In genomic region chr6:122599054-122599737, GRCm38 (mm10) we compare ENCODE assay signal across 31 mouse cellular contexts. TPM values are rescaled to one million over a fixed set of nuclear protein-coding genes. Genes with fewer than 3 reads are reported as not detected.
DNase-seq lines count a peak whose midpoint lies in the region; TF ChIP-seq lines count a peak whose summit lies in the region.
"Had no signal": no experiment of that assay in that cellular context is flagged by ENCODE, and none has a peak within 500 bp of the region (broad histone marks: within the 10 kb centered on the region; RNA-seq: fewer than 3 reads in every experiment).

No protein-coding gene starts in this region.

- peaks cover 3% of the 10 kb centered on the region; the same call in 1 of the 2 replicates for H3K4me1 ChIP-seq in heart, adult 2 months (ENCODE audit: control insufficient read depth, insufficient read depth, low read length)
- H3K4me1 ChIP-seq: heart, embryonic 12.5 days; hindbrain, embryonic 12.5 days; limb, embryonic 10.5 days had no signal

- 88% methylated on average over 9 of the region's 9 CpGs for WGBS in heart, adult 2 months

- TF ChIP-seq EP300 in heart, adult 2 months (IDR thresholded peaks at IDR 0.05; ENCODE audit: insufficient read depth, low read depth, low read length), result no peak

- TF ChIP-seq POLR2A in heart, adult 2 months (IDR thresholded peaks at IDR 0.05; ENCODE audit: insufficient read depth, low read depth, low read length), result no peak

- no peaks in the 10 kb centered on the region for H3K27me3 ChIP-seq in heart, adult 2 months (ENCODE audit: control insufficient read depth, insufficient read depth, low read length)
- H3K27me3 ChIP-seq: heart, embryonic 12.5 days; hindbrain, embryonic 12.5 days; midbrain, embryonic 15.5 days; neural tube, embryonic 13.5 days had no signal

- no peaks in the 10 kb centered on the region for H3K79me2 ChIP-seq in heart, adult 2 months (replicated peaks; ENCODE audit: control insufficient read depth, insufficient read depth, low read length)

- no peak for TF ChIP-seq CTCF in heart, adult 2 months (IDR thresholded peaks at IDR 0.05)

- no peak overlapping the region; the same call in 1 of the 2 replicates for H3K9ac ChIP-seq in heart, adult 2 months (ENCODE audit: low read depth, low read length)
- H3K9ac ChIP-seq: forebrain, postnatal 0 days; heart, embryonic 12.5 days; hindbrain, embryonic 12.5 days; midbrain, embryonic 15.5 days; neural tube, embryonic 13.5 days had no signal

- H3K27ac ChIP-seq in heart, adult 2 months, result peak overlapping the region; percentile 38; the same call in 1 of the 2 replicates
- H3K27ac ChIP-seq: forebrain, embryonic 10.5 days; hindbrain, embryonic 12.5 days; kidney, postnatal 0 days; limb, embryonic 10.5 days; midbrain, embryonic 15.5 days; neural tube, embryonic 13.5 days had no signal

- peaks cover 6% of the 10 kb centered on the region for H3K36me3 ChIP-seq in heart, adult 2 months (ENCODE audit: control insufficient read depth, insufficient read depth, low read length)
- H3K36me3 ChIP-seq: forebrain, embryonic 10.5 days; heart, embryonic 12.5 days; hindbrain, embryonic 12.5 days; limb, embryonic 10.5 days; midbrain, embryonic 15.5 days; neural tube, embryonic 13.5 days had no signal

- no peak overlapping the region for H3K4me3 ChIP-seq in heart, adult 2 months
- H3K4me3 ChIP-seq: forebrain, embryonic 10.5 days; heart, embryonic 12.5 days; hindbrain, embryonic 12.5 days; limb, embryonic 10.5 days; midbrain, embryonic 15.5 days; neural tube, embryonic 13.5 days had no signal

- intact Hi-C loops in heart, adult 2 months (cut with DNase I), result no loop called here
- intact Hi-C loops in heart, postnatal 14 days (cut with DNase I), result no loop called here

- peak in 1 of 2 experiments; percentile 23 for DNase-seq in heart, adult 2 months
- DNase-seq in heart, postnatal 14 days, result no peak
- DNase-seq in spleen, postnatal 36 days (ENCODE audit: low spot score in 2 of 2), result peak; percentile 27 to 35
- no peak for DNase-seq in spleen, postnatal 14 days (ENCODE audit: low spot score in 2 of 2)
- DNase-seq in induced T-regulatory cell, adult 2 months (ENCODE audit: low read depth), result peak; percentile 25
- DNase-seq in ovary, postnatal 36 days (ENCODE audit: low spot score), result no peak
- DNase-seq in testis, postnatal 14 days (ENCODE audit: low spot score), result no peak
- DNase-seq in cerebellum, adult 9-10 months, result no peak
- DNase-seq: adrenal gland, adult 2 months; cerebellum, adult 9-11 months; forebrain, postnatal 0 days; liver; lung, adult 2 months; right cerebral cortex, adult 18-20 months; right cerebral cortex, postnatal 4 days; thymus, postnatal 25 days had no signal

RNA-seq across cellular contexts. Expression of gene Apobec1, which starts 3.0 kb away (rescaled TPM):
- total RNA-seq in heart, adult 2 months (2021), result 1 to 10 TPM; 4.8 to 6.1 TPM
- polyA plus RNA-seq in heart, adult 2 months (2012; rRNA removed), result 9.8 and 17.9 TPM in 2 replicates
- total RNA-seq in heart, postnatal 14 days (2021), result 1 to 10 TPM; 3.9 to 4.8 TPM

RNA-seq across cellular contexts. Expression of gene Gdf3, which starts 10.7 kb away (rescaled TPM):
- total RNA-seq in heart, adult 2 months (2021), result not detected
- polyA plus RNA-seq in heart, adult 2 months (2012; rRNA removed), result not detected in 2 replicates
- total RNA-seq in heart, postnatal 14 days (2021), result not detected
- total RNA-seq: adrenal gland, adult 2 months; forebrain, postnatal 0 days; heart, postnatal 10 days; layer of hippocampus, adult 18-20 months; layer of hippocampus, postnatal 25 days had no signal
- polyA plus RNA-seq: forebrain, postnatal 0 days; inflammation-experienced regulatory T-cells, adult 6 months; kidney, postnatal 0 days; limb, embryonic 10.5 days; lung, adult 2 months; midbrain, embryonic 15.5 days; neural tube, embryonic 13.5 days; stomach, embryonic 14.5 days had no signal

RNA-seq across cellular contexts. Expression of gene Dppa3, which starts 27.0 kb away (rescaled TPM):
- total RNA-seq in heart, adult 2 months (2021), result not detected
- polyA plus RNA-seq in heart, adult 2 months (2012; rRNA removed), result not detected in 2 replicates
- total RNA-seq in heart, postnatal 14 days (2021), result not detected
- total RNA-seq: adrenal gland, adult 2 months; common myeloid progenitor, adult 5-6 weeks; forebrain, postnatal 0 days; heart, postnatal 10 days; layer of hippocampus, adult 18-20 months; layer of hippocampus, postnatal 25 days; MEL had no signal
- polyA plus RNA-seq: adrenal gland, adult 2 months; forebrain, embryonic 10.5 days; forebrain, postnatal 0 days; gonadal fat pad, adult 2 months; heart, embryonic 12.5 days; hindbrain, embryonic 12.5 days; inflammation-experienced regulatory T-cells, adult 6 months; kidney, postnatal 0 days; limb, embryonic 10.5 days; lung, adult 2 months; midbrain, embryonic 15.5 days; neural tube, embryonic 13.5 days; stomach, embryonic 14.5 days had no signal

RNA-seq across cellular contexts. Expression of gene Aicda, which starts 45.6 kb away (rescaled TPM):
- not detected for total RNA-seq in heart, adult 2 months (2021)
- polyA plus RNA-seq in heart, adult 2 months (2012; rRNA removed), result not detected in 2 replicates
- not detected for total RNA-seq in heart, postnatal 14 days (2021)
- total RNA-seq: adrenal gland, adult 2 months; common myeloid progenitor, adult 5-6 weeks; heart, postnatal 10 days; layer of hippocampus, adult 18-20 months; layer of hippocampus, postnatal 25 days; MEL had no signal
- polyA plus RNA-seq: adrenal gland, adult 2 months; forebrain, embryonic 10.5 days; gonadal fat pad, adult 2 months; heart, embryonic 12.5 days; kidney, postnatal 0 days; limb, embryonic 10.5 days; lung, adult 2 months; stomach, embryonic 14.5 days had no signal

Comparison
In these comparisons a context has a peak if more than half of its experiments do, and no peak if none do; other contexts are left out.
1. DNase-seq: peak in spleen, postnatal 36 days (2 of 2) and induced T-regulatory cell, adult 2 months (single experiment); none in heart, postnatal 14 days (0 of 2), spleen, postnatal 14 days (0 of 2), ovary, postnatal 36 days (single experiment), testis, postnatal 14 days (single experiment) and cerebellum, adult 9-10 months (single experiment).